Mouse (Mus musculus) T-helper 1 cell (primary cell): ENCODE measurements at regions not wholly inside any gene's neighbourhood (a gene's known extent, or its start where the extent isn't known, plus 50 kb on each side); places are given as distances from the start of the nearest gene placed in this dataset.

Experiments used
- in situ Hi-C: fragments of 300-600 bp; cut with MboI, MseI; formaldehyde crosslinking; loops from one replicate; pipeline ENCODE4 v1.15.1; 2025; ENCODE audit warnings: high pct_unique_total_duplicates

- in situ Hi-C loops = loop anchor here (5.0 kb wide), 1 partner anchor 48 kb away; no protein-coding TSS in a partner anchor
These were observed 341.1 kb downstream of the Lpin1 start for GRCm38 (mm10) chr12:16269706-16270105.

- in situ Hi-C loops = no loop called here
These were observed 342.1 kb downstream of the Lpin1 start for GRCm38 (mm10) chr12:16268621-16269165.

- in situ Hi-C loops = no loop called here
These were observed 349.3 kb downstream of the Lpin1 start for GRCm38 (mm10) chr12:16261465-16261864.

GRCm38 (mm10) chr12:16260981-16261380, 349.8 kb downstream of the Lpin1 start:
- in situ Hi-C loops = no loop called here

- in situ Hi-C loops = no loop called here
These were observed 350.3 kb downstream of the Lpin1 start for GRCm38 (mm10) chr12:16260501-16260900.

GRCm38 (mm10) chr12:16250621-16251020, 360.1 kb downstream of the Lpin1 start:
- in situ Hi-C loops = no loop called here

- in situ Hi-C loops = no loop called here
These were observed 360.7 kb downstream of the Lpin1 start for GRCm38 (mm10) chr12:16250096-16250495.

GRCm38 (mm10) chr12:16239792-16240191, 371.0 kb downstream of the Lpin1 start:
- in situ Hi-C loops = loop anchor here (25.0 kb wide), 1 partner anchor 702 kb away; no protein-coding TSS in a partner anchor

GRCm38 (mm10) chr12:16237498-16237897, 373.3 kb downstream of the Lpin1 start:
- in situ Hi-C loops = loop anchor here (25.0 kb wide), 1 partner anchor 700 kb away; no protein-coding TSS in a partner anchor

- in situ Hi-C loops = loop anchor here (25.0 kb wide), 1 partner anchor 696 kb away; no protein-coding TSS in a partner anchor
These were observed 377.2 kb downstream of the Lpin1 start for GRCm38 (mm10) chr12:16233559-16233958.

- in situ Hi-C loops = loop anchor here (25.0 kb wide), 1 partner anchor 696 kb away; no protein-coding TSS in a partner anchor
These were observed 377.9 kb downstream of the Lpin1 start for GRCm38 (mm10) chr12:16232828-16233227.

- in situ Hi-C loops = loop anchor here (25.0 kb wide), 1 partner anchor 695 kb away; no protein-coding TSS in a partner anchor
These were observed 378.7 kb downstream of the Lpin1 start for GRCm38 (mm10) chr12:16232051-16232450.

GRCm38 (mm10) chr12:16231093-16231492, 379.7 kb downstream of the Lpin1 start:
- in situ Hi-C loops = loop anchor here (25.0 kb wide), 1 partner anchor 694 kb away; no protein-coding TSS in a partner anchor

- in situ Hi-C loops = loop anchor here (25.0 kb wide), 1 partner anchor 688 kb away; no protein-coding TSS in a partner anchor
These were observed 385.3 kb downstream of the Lpin1 start for GRCm38 (mm10) chr12:16225428-16225827.

- in situ Hi-C loops = no loop called here
These were observed 387.8 kb downstream of the Lpin1 start for GRCm38 (mm10) chr12:16222836-16223450.

- in situ Hi-C loops = no loop called here
These were observed 388.6 kb downstream of the Lpin1 start for GRCm38 (mm10) chr12:16222205-16222604.

- in situ Hi-C loops = no loop called here
These were observed 389.6 kb downstream of the Lpin1 start for GRCm38 (mm10) chr12:16221142-16221541.

- in situ Hi-C loops = no loop called here
These were observed 390.2 kb downstream of the Lpin1 start for GRCm38 (mm10) chr12:16220561-16220960.

- in situ Hi-C loops = no loop called here
These were observed 391.9 kb downstream of the Lpin1 start for GRCm38 (mm10) chr12:16218906-16219305.

GRCm38 (mm10) chr12:16210553-16210952, 393.8 kb upstream of the Trib2 start:
- in situ Hi-C loops = no loop called here

- in situ Hi-C loops = no loop called here
These were observed 393.4 kb upstream of the Trib2 start for GRCm38 (mm10) chr12:16210111-16210510.

GRCm38 (mm10) chr12:16204941-16205340, 388.2 kb upstream of the Trib2 start:
- in situ Hi-C loops = no loop called here

GRCm38 (mm10) chr12:16196917-16197316, 380.2 kb upstream of the Trib2 start:
- in situ Hi-C loops = no loop called here
